Mouse (Mus musculus) subcutaneous adipose tissue, adult 2 months (tissue): ENCODE measurements around the gene Mpc1. TPM values are rescaled to one million over a fixed set of nuclear protein-coding genes. Genes with fewer than 3 reads are reported as not detected.

Source experiments
- polyA plus RNA-seq: library from polyadenylated mRNA; depleted of rRNA; stranded (reverse); fragments of >200 nt; gene quantifications from 2 replicates; pipeline ENCODE4 v1.2.3, GENCODE M21; 2012; ENCODE audit warnings: low replicate concordance; rRNA removed

Mpc1 gene
- polyA plus RNA-seq = 624 and 1,047 TPM in 2 replicates

GRCm38 (mm10) chr17:8282821-8283525 is at the start of gene Mpc1:
Gene Mpc1, plus strand, starts transcription at chr17:8282904.

GRCm38 (mm10) chr17:8235743-8236142 is 47.0 kb upstream of the Mpc1 start, which contains the start of gene Ccr6:
Gene Ccr6, plus strand, starts transcription at chr17:8236043.

GRCm38 (mm10) chr17:8310838-8311614 is 28.3 kb downstream of the Mpc1 start, which contains the start of gene Sft2d1:
Gene Sft2d1, plus strand, starts transcription at chr17:8311102.

DNA sequence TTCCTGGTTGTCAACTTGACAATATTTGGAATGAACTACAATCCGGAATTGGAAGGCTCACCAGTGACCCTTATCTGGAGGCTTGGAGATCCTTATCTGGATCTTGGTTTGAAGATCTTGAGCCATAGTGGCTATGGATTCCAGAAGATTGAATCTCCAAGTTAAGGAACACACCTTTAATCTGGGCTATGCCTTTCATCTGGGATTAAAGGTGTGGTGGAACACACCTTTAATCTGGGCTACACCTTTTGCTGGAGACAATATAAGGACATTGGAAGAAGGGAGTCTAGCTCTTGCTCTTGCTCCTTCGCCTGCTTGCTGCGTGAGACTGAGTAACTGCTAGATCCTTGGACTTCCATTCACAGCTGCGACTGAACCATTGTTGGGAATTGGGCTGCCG is 54.5 kb downstream of the Mpc1 start, which contains the start of gene Prr18:
Prr18 (plus strand) TSS at position 301 of the 400 bp plus-strand sequence.

Other genes starting within 250 kb of the Mpc1 start
- 0.17 TPM in 1 of 2 replicates, not detected in the other for gene Gm49673, start 135.1 kb upstream of the Mpc1 start, polyA plus RNA-seq
- gene Rnaset2a, start 134.8 kb upstream of the Mpc1 start, polyA plus RNA-seq = 32.9 and 70.7 TPM in 2 replicates
- gene Fgfr1op, start 117.4 kb upstream of the Mpc1 start, polyA plus RNA-seq = 3.3 and 3.7 TPM in 2 replicates
- 0.10 and 0.33 TPM in 2 replicates for gene Ccr6, start 46.9 kb upstream of the Mpc1 start, polyA plus RNA-seq
- 62.6 and 71.7 TPM in 2 replicates for gene Sft2d1, start 28.2 kb downstream of the Mpc1 start, polyA plus RNA-seq
- gene Prr18, start 54.6 kb downstream of the Mpc1 start, polyA plus RNA-seq = 0.16 and 0.26 TPM in 2 replicates
- gene T2, start 73.1 kb downstream of the Mpc1 start, polyA plus RNA-seq = 0.09 and 0.12 TPM in 2 replicates
- gene T, start 151.5 kb downstream of the Mpc1 start, polyA plus RNA-seq = 0.67 TPM in 1 of 2 replicates, not detected in the other
- gene Pde10a, start 242.5 kb downstream of the Mpc1 start, polyA plus RNA-seq = 2.8 and 4.4 TPM in 2 replicates